Mouse (Mus musculus): ENCODE measurements around the gene Zscan20. TPM values are rescaled to one million over a fixed set of nuclear protein-coding genes. Genes with fewer than 3 reads are reported as not detected.

Gene Zscan20
- total and polyA plus RNA-seq, 2 experiments from 2014 or later, result 1.4 to 6.5 TPM

DNA sequence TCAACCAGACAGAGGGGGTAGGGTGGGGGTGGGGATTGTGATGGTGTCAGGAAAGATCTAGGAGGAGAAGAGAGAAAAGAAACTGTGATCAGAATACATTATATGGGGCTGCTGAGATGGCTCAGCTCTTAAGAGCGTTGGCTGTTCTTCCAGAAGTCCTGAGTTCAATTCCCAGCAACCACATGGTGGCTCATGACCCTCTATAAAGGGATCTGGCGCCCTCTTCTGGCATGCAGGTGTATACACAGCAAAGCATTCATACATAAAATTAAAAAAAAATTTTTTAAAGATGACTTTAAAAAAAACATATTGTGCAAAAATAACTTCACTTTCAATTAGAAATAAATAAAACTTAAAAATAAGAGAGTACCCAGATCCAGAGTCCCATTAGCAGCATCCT, 66.5 kb downstream of the Zscan20 start:
- no peaks in the 10 kb centered on the region for H3K27me3 ChIP-seq (ENCODE audit: insufficient read depth, low read length)
- DNase-seq (no peak), ATAC-seq (no peak)
- 28% methylated on average over 2 of the region's 2 CpGs for WGBS
- no peak overlapping the region for H3K27ac ChIP-seq (ENCODE audit: low read depth, low read length)
- no peaks in the 10 kb centered on the region for H3K4me1 ChIP-seq (ENCODE audit: insufficient read depth)
- H3K4me2 ChIP-seq (ENCODE audit: low read depth), result no peak overlapping the region
- H3K4me3 ChIP-seq (ENCODE audit: low read depth, low read length), result no peak overlapping the region
- peaks cover 50% of the 10 kb centered on the region for H3K36me3 ChIP-seq (ENCODE audit: insufficient read depth)
- no peaks in the 10 kb centered on the region for H3K9me3 ChIP-seq (ENCODE audit: low read length)
- TF ChIP-seq CTCF (IDR thresholded peaks at IDR 0.05; ENCODE audit: low read depth), result peak; percentile 57
- no peak overlapping the region for H3K9ac ChIP-seq

Other genes starting within 250 kb of the Zscan20 start
- 1.2 and 1.6 TPM in 2 replicates for gene Tlr12, start 8.5 kb upstream of the Zscan20 start, total RNA-seq (2014; rRNA removed)
- 1.2 and 1.3 TPM in 2 replicates for gene Tlr12, start 8.5 kb upstream of the Zscan20 start, polyA plus RNA-seq (2015; fragmentation: Nextera tagmentation; extraction: Ambion mirVana)
- gene Phc2, start 44.6 kb upstream of the Zscan20 start, total RNA-seq (2014; rRNA removed), result 78.3 and 93.2 TPM in 2 replicates
- 52.4 and 56.3 TPM in 2 replicates for gene Phc2, start 44.6 kb upstream of the Zscan20 start, polyA plus RNA-seq (2015; fragmentation: Nextera tagmentation; extraction: Ambion mirVana)
- 0.52 and 0.92 TPM in 2 replicates for gene A3galt2, start 145.3 kb upstream of the Zscan20 start, total RNA-seq (2014; rRNA removed)
- 0.05 and 0.16 TPM in 2 replicates for gene A3galt2, start 145.3 kb upstream of the Zscan20 start, polyA plus RNA-seq (2015; fragmentation: Nextera tagmentation; extraction: Ambion mirVana)
- 23.2 and 26.9 TPM in 2 replicates for gene Zfp362, start 195.9 kb upstream of the Zscan20 start, total RNA-seq (2014; rRNA removed)
- gene Zfp362, start 195.9 kb upstream of the Zscan20 start, polyA plus RNA-seq (2015; fragmentation: Nextera tagmentation; extraction: Ambion mirVana), result 26.6 and 29.8 TPM in 2 replicates